Mouse (Mus musculus) cerebellum, adult 2 months (tissue): Measurements from ENCODE around the gene Osbpl10.

ENCODE experiments used
- CTCF ChIP-seq: fragments of 200-500 bp; IDR thresholded peaks from 2 replicates; pipeline ENCODE4 v1.5.1; 2011; ENCODE audit warnings: low read depth, mild to moderate bottlenecking, control low read depth, low read length, moderate library complexity, borderline replicate concordance; ENCODE audit not compliant: insufficient read depth
- POLR2A ChIP-seq: fragments of 200-500 bp; IDR thresholded peaks from 2 replicates; pipeline ENCODE4 v1.6.1; 2011; ENCODE audit warnings: low read length, control low read depth, borderline replicate concordance; ENCODE audit not compliant: insufficient read depth

- TF ChIP-seq CTCF (no peak), POLR2A (no peak)
Observed at GRCm38 (mm10) chr9:115239861-115240260, 261.5 kb downstream of the Osbpl10 start.
